Mouse (Mus musculus) embryonic facial prominence, embryonic 14.5 days (tissue): ENCODE measurements at regions not wholly inside any gene's neighbourhood (a gene's known extent, or its start where the extent isn't known, plus 50 kb on each side); places are given as distances from the start of the nearest gene placed in this dataset.

Experiments used
- ATAC-seq: fragments of 200-750 bp; cut with Nextera tagmentation; 2 replicates; pipeline ENCODE4 v1.8.0; 2017; ENCODE audit warnings: low read depth, moderate number of reproducible peaks, moderate TSS enrichment
- DNase-seq: peaks from one replicate; pipeline ENCODE4 v3.0.0-alpha.2; 2015; ENCODE audit warnings: low spot score
- H3K27ac ChIP-seq: fragments of 300-500 bp; sonication (generic); replicated peaks from 2 replicates; pipeline ENCODE4 v1.5.1; 2014; ENCODE audit warnings: low read depth, mild to moderate bottlenecking, low read length, moderate library complexity
- H3K27me3 ChIP-seq: fragments of 300-500 bp; sonication (generic); replicated peaks from 2 replicates; pipeline ENCODE4 v1.6.1; 2014; ENCODE audit warnings: low read length; ENCODE audit not compliant: control insufficient read depth, insufficient read depth
- H3K36me3 ChIP-seq: fragments of 300-500 bp; sonication (generic); 2 replicates; pipeline ENCODE4 v1.6.1; 2014; ENCODE audit warnings: low read length, mixed read lengths; ENCODE audit not compliant: control insufficient read depth, insufficient read depth
- H3K4me1 ChIP-seq: fragments of 300-500 bp; sonication (generic); 2 replicates; pipeline ENCODE4 v1.6.1; 2014; ENCODE audit warnings: antibody characterized with exemption, low read length; ENCODE audit not compliant: control insufficient read depth, insufficient read depth
- H3K4me2 ChIP-seq: fragments of 300-500 bp; sonication (generic); 2 replicates; pipeline ENCODE4 v1.6.1; 2014; ENCODE audit warnings: low read depth, mild to moderate bottlenecking, low read length, moderate library complexity, mixed read lengths
- H3K4me3 ChIP-seq: fragments of 300-500 bp; sonication (generic); 2 replicates; pipeline ENCODE4 v1.5.1; 2014; ENCODE audit warnings: low read depth, mild to moderate bottlenecking, low read length
- H3K9ac ChIP-seq: fragments of 300-500 bp; sonication (generic); 2 replicates; pipeline ENCODE4 v1.6.1; 2014; ENCODE audit warnings: low read depth, mild to moderate bottlenecking, low read length, moderate library complexity, mixed read lengths
- H3K9me3 ChIP-seq: fragments of 300-500 bp; sonication (generic); 2 replicates; pipeline ENCODE4 v1.6.1; 2016; ENCODE audit warnings: low read length; ENCODE audit not compliant: control insufficient read depth
- WGBS: fragments of 180-500 bp; shearing (Covaris S2); extraction: QIAGEN DNeasy Blood & Tissue Kit; methylation state at CpG from one replicate; pipeline ENCODE4 v1.1.7; 2014; 5-methylcytosine and 5-hydroxymethylcytosine counted together

GRCm38 (mm10) chr4:10114831-10115230 lies 759.5 kb upstream of the 2610301B20Rik start:
- ATAC-seq (no peak), DNase-seq (no peak)
- Histone ChIP-seq H3K36me3 (no peaks in the 10 kb centered on the region), H3K9me3 (no peaks in the 10 kb centered on the region), H3K27me3 (no peaks in the 10 kb centered on the region), H3K4me3 (no peak overlapping the region), H3K4me2 (no peak overlapping the region), H3K27ac (no peak overlapping the region), H3K4me1 (no peaks in the 10 kb centered on the region), H3K9ac (no peak overlapping the region)
- 63% methylated on average over 4 of the region's 4 CpGs for WGBS

GRCm38 (mm10) chr4:10117964-10118363 lies 756.3 kb upstream of the 2610301B20Rik start:
- Histone ChIP-seq H3K9ac (no peak overlapping the region), H3K27me3 (no peaks in the 10 kb centered on the region), H3K27ac (no peak overlapping the region), H3K4me1 (no peaks in the 10 kb centered on the region), H3K36me3 (no peaks in the 10 kb centered on the region), H3K9me3 (no peaks in the 10 kb centered on the region), H3K4me3 (no peak overlapping the region), H3K4me2 (no peak overlapping the region)
- DNase-seq (no peak), ATAC-seq (no peak)
- 49% methylated on average over 2 of the region's 2 CpGs for WGBS

- Histone ChIP-seq H3K9ac (no peak overlapping the region), H3K36me3 (no peaks in the 10 kb centered on the region), H3K4me3 (no peak overlapping the region), H3K9me3 (no peaks in the 10 kb centered on the region), H3K27ac (no peak overlapping the region), H3K4me2 (no peak overlapping the region), H3K4me1 (no peaks in the 10 kb centered on the region), H3K27me3 (no peaks in the 10 kb centered on the region)
- peak; percentile 15 for DNase-seq
- no peak for ATAC-seq
- 57% methylated on average over 2 of the region's 2 CpGs for WGBS
Observed at GRCm38 (mm10) chr4:10124252-10124651, 750.0 kb upstream of the 2610301B20Rik start.

DNA sequence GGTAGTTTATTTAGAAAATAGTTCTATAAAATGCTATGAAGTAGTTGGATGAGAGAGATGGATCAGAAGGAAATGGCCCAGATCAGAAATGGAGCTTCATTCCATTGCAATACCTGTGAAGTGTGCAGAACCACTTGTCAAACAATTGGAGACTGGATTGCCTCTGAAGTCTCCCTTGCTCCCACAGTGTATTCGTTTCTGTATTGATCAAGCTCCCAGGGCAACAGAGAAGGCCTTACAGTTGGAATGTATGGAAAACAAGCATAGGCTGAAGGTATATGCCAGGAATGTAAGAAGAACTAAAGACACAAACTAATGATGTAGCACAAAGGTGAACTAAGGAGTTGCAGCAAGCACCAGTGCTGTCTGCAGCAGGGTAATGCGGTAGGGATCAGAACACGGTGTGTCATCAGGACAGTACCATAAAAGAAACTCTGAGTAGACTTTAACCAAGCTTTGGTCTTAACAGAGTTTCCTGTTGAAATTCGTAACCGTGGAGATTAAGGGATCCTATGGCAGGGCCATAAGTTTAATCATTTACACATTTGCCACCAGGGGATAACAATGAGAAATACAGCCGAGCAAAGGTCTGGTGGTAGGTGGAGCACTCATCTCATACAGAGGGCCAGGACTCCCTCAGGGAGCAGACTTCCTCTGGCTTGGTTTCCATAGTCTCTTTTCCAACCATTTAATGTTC lies 732.9 kb upstream of the 2610301B20Rik start:
- DNase-seq (no peak), ATAC-seq (no peak)
- Histone ChIP-seq H3K9ac (no peak overlapping the region), H3K4me1 (no peaks in the 10 kb centered on the region), H3K36me3 (no peaks in the 10 kb centered on the region), H3K9me3 (no peaks in the 10 kb centered on the region), H3K4me2 (no peak overlapping the region), H3K27me3 (no peaks in the 10 kb centered on the region), H3K27ac (no peak overlapping the region), H3K4me3 (no peak overlapping the region)
- WGBS = 68% methylated on average over 6 of the region's 6 CpGs

GRCm38 (mm10) chr4:10149911-10150310 lies 724.4 kb upstream of the 2610301B20Rik start:
- Histone ChIP-seq H3K9ac (no peak overlapping the region), H3K4me2 (no peak overlapping the region), H3K27me3 (no peaks in the 10 kb centered on the region), H3K4me3 (no peak overlapping the region), H3K27ac (no peak overlapping the region), H3K36me3 (no peaks in the 10 kb centered on the region), H3K9me3 (no peaks in the 10 kb centered on the region), H3K4me1 (no peaks in the 10 kb centered on the region)
- no peak for ATAC-seq
- DNase-seq = no peak
- WGBS = 65% methylated on average over 2 of the region's 2 CpGs

- Histone ChIP-seq H3K27me3 (no peaks in the 10 kb centered on the region), H3K4me3 (no peak overlapping the region), H3K9me3 (no peaks in the 10 kb centered on the region), H3K36me3 (no peaks in the 10 kb centered on the region), H3K4me2 (no peak overlapping the region), H3K9ac (no peak overlapping the region), H3K27ac (no peak overlapping the region), H3K4me1 (no peaks in the 10 kb centered on the region)
- DNase-seq (peak; percentile 41), ATAC-seq (no peak)
- 13% methylated on average over 2 of the region's 2 CpGs for WGBS
Observed at GRCm38 (mm10) chr4:10150501-10150900, 723.8 kb upstream of the 2610301B20Rik start.

DNA sequence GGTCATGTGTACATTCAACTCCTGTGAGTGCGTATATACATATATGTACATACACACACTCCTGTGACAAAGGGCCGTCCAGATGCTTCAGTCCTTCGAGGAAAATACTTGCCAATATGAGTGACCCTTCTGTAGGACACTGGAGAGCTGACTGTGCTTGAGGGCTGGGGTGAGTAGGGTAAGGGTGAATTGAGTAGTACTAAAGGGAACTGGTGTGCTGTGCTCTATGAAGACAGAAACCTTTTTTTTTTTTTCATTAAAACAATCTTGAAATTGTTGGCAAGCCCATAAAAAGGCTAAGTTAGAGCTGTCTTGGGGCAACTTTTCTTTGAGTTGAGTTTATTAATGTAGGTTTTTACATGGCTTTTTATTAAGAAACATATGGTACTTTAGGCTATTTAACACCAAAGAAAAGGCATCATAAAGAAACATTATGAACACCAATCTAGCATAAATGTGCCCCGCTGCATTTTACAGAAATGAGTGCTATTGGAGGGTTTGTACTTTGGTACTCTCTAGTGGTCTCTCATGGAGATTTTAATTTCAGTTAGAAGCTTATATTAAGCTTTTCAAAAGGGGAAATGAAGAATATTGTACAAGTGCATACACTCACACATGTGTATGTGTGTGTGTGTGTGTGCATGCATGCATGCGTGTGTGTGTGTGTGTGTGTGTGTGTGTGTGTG lies 718.5 kb upstream of the 2610301B20Rik start:
- Histone ChIP-seq H3K27ac (no peak overlapping the region), H3K9me3 (no peaks in the 10 kb centered on the region), H3K9ac (no peak overlapping the region), H3K27me3 (no peaks in the 10 kb centered on the region), H3K4me1 (no peaks in the 10 kb centered on the region), H3K36me3 (no peaks in the 10 kb centered on the region), H3K4me2 (no peak overlapping the region), H3K4me3 (no peak overlapping the region)
- DNase-seq (no peak), ATAC-seq (no peak)
- WGBS = 85% methylated on average over 5 of the region's 5 CpGs

GRCm38 (mm10) chr4:10189896-10190295 lies 684.4 kb upstream of the 2610301B20Rik start:
- Histone ChIP-seq H3K4me3 (no peak overlapping the region), H3K9me3 (no peaks in the 10 kb centered on the region), H3K4me1 (no peaks in the 10 kb centered on the region), H3K36me3 (no peaks in the 10 kb centered on the region), H3K9ac (no peak overlapping the region), H3K4me2 (no peak overlapping the region), H3K27ac (no peak overlapping the region), H3K27me3 (no peaks in the 10 kb centered on the region)
- 73% methylated on average over 3 of the region's 3 CpGs for WGBS
- no peak for ATAC-seq
- peak; percentile 60 for DNase-seq
